Mouse (Mus musculus): ENCODE measurements around the gene Ppp2r3a. TPM values are rescaled to one million over a fixed set of nuclear protein-coding genes. Genes with fewer than 3 reads are reported as not detected.

Gene Ppp2r3a
- total and polyA plus RNA-seq, 3 experiments, result 1.1 to 3.0 TPM; not detected in 1

GRCm38 (mm10) chr9:101289750-101290149 lies 38.2 kb upstream of the Ppp2r3a start:
- DNase-seq (ENCODE audit: low read depth, low spot score), result no peak
- no peaks in the 10 kb centered on the region for H3K27me3 ChIP-seq (ENCODE audit: control insufficient read depth in 1 of 2, insufficient read depth in 2 of 2, low read length in 2 of 2)
- TF ChIP-seq ELF1 (IDR thresholded peaks at IDR 0.05; ENCODE audit: low read depth, low read length), result no peak
- no peak for TF ChIP-seq NRF1 (IDR thresholded peaks at IDR 0.05; ENCODE audit: insufficient read depth, low read depth, low read length, poor library complexity, severe bottlenecking)
- TF ChIP-seq JUND (IDR thresholded peaks at IDR 0.05; ENCODE audit: low read depth, low read length), result no peak
- no peak for TF ChIP-seq RAD21 (IDR thresholded peaks at IDR 0.05; ENCODE audit: low read depth, low read length)
- TF ChIP-seq SMC3 (IDR thresholded peaks at IDR 0.05; ENCODE audit: low read depth, low read length), result no peak
- TF ChIP-seq USF1 (IDR thresholded peaks at IDR 0.05; ENCODE audit: low read depth, low read length), result no peak
- TF ChIP-seq ZKSCAN1 (IDR thresholded peaks at IDR 0.05; ENCODE audit: low read depth, low read length), result no peak
- no peak for TF ChIP-seq GABPA (IDR thresholded peaks at IDR 0.05; ENCODE audit: low read depth, low read length)
- no peak for TF ChIP-seq MXI1 (IDR thresholded peaks at IDR 0.05; ENCODE audit: low read depth, low read length)
- no peak for TF ChIP-seq NELFE (IDR thresholded peaks at IDR 0.05; ENCODE audit: low read depth, low read length)
- no peak for TF ChIP-seq MAZ (IDR thresholded peaks at IDR 0.05; ENCODE audit: low read depth, low read length)
- H3K4me1 ChIP-seq (ENCODE audit: control insufficient read depth in 1 of 2, insufficient read depth in 2 of 2, low read length in 2 of 2), result no peaks in the 10 kb centered on the region
- no peaks in the 10 kb centered on the region for H3K79me2 ChIP-seq (ENCODE audit: control insufficient read depth, insufficient read depth, low read length, poor library complexity)
- H3K36me3 ChIP-seq (ENCODE audit: control insufficient read depth in 1 of 2, insufficient read depth in 2 of 2, low read length in 2 of 2), result no peaks in the 10 kb centered on the region
- H3K4me3 ChIP-seq (ENCODE audit: control insufficient read depth in 1 of 2, insufficient read depth in 1 of 2, low read depth in 2 of 2, low read length in 2 of 2), result no peak overlapping the region
- no peaks in the 10 kb centered on the region for H3K9me3 ChIP-seq (replicated peaks; ENCODE audit: insufficient read depth, low read length)
- no peak overlapping the region for H3K27ac ChIP-seq (ENCODE audit: control insufficient read depth, low read depth, low read length)
- H3K9ac ChIP-seq (ENCODE audit: control insufficient read depth, low read depth, low read length, poor library complexity, severe bottlenecking), result no peak overlapping the region

- Histone ChIP-seq H3K27me3 (ENCODE audit: control insufficient read depth in 1 of 2, insufficient read depth in 2 of 2, low read length in 2 of 2) (no peaks in the 10 kb centered on the region), H3K9ac (ENCODE audit: control insufficient read depth, low read depth, low read length, poor library complexity, severe bottlenecking) (no peak overlapping the region), H3K9me3 (replicated peaks; ENCODE audit: insufficient read depth, low read length) (no peaks in the 10 kb centered on the region), H3K27ac (ENCODE audit: control insufficient read depth, low read depth, low read length) (no peak overlapping the region), H3K4me1 (ENCODE audit: control insufficient read depth in 1 of 2, insufficient read depth in 2 of 2, low read length in 2 of 2) (no peaks in the 10 kb centered on the region), H3K4me3 (ENCODE audit: control insufficient read depth in 1 of 2, insufficient read depth in 1 of 2, low read depth in 2 of 2, low read length in 2 of 2) (no peak overlapping the region), H3K36me3 (ENCODE audit: control insufficient read depth in 1 of 2, insufficient read depth in 2 of 2, low read length in 2 of 2) (no peaks in the 10 kb centered on the region), H3K79me2 (ENCODE audit: control insufficient read depth, insufficient read depth, low read length, poor library complexity) (no peaks in the 10 kb centered on the region)
- DNase-seq (ENCODE audit: low read depth, low spot score), result no peak
- no peak for TF ChIP-seq SMC3 (IDR thresholded peaks at IDR 0.05; ENCODE audit: low read depth, low read length)
- TF ChIP-seq ETS1 (IDR thresholded peaks at IDR 0.05; ENCODE audit: low read depth, low read length), result no peak
- TF ChIP-seq EP300 (IDR thresholded peaks at IDR 0.05; ENCODE audit: low read depth in 1 of 2, low read length in 2 of 2), result no peak
These were observed 37.5 kb upstream of the Ppp2r3a start for GRCm38 (mm10) chr9:101288901-101289647.

GRCm38 (mm10) chr9:101286766-101287165 lies 35.2 kb upstream of the Ppp2r3a start:
- no peak overlapping the region for H3K27ac ChIP-seq (ENCODE audit: control insufficient read depth, low read depth, low read length)
- DNase-seq (ENCODE audit: low read depth, low spot score), result no peak
- TF ChIP-seq ELF1 (IDR thresholded peaks at IDR 0.05; ENCODE audit: low read depth, low read length), result no peak
- no peak for TF ChIP-seq TBP (IDR thresholded peaks at IDR 0.05; ENCODE audit: low read depth, low read length)
- no peak for TF ChIP-seq GATA1 (IDR thresholded peaks at IDR 0.05; ENCODE audit: low read depth, low read length)
- TF ChIP-seq JUND (IDR thresholded peaks at IDR 0.05; ENCODE audit: low read depth, low read length), result no peak
- no peak for TF ChIP-seq TAL1 (IDR thresholded peaks at IDR 0.05; ENCODE audit: low read length)
- no peak for TF ChIP-seq UBTF (IDR thresholded peaks at IDR 0.05; ENCODE audit: borderline replicate concordance, insufficient read depth, low read depth, low read length)
- TF ChIP-seq ZC3H11A (IDR thresholded peaks at IDR 0.05; ENCODE audit: low read depth, low read length), result no peak
- no peak for TF ChIP-seq TCF12 (IDR thresholded peaks at IDR 0.05; ENCODE audit: low read depth, low read length)
- TF ChIP-seq CHD1 (IDR thresholded peaks at IDR 0.05; ENCODE audit: low read depth, low read length), result no peak
- TF ChIP-seq MYC (IDR thresholded peaks at IDR 0.05; ENCODE audit: low read depth, low read length), result no peak
- no peak for TF ChIP-seq ZKSCAN1 (IDR thresholded peaks at IDR 0.05; ENCODE audit: low read depth, low read length)
- TF ChIP-seq ZNF384 (IDR thresholded peaks at IDR 0.05; ENCODE audit: low read depth, low read length), result no peak
- TF ChIP-seq SIN3A (IDR thresholded peaks at IDR 0.05; ENCODE audit: low read length), result no peak
- no peak for TF ChIP-seq POLR2AphosphoS5 (IDR thresholded peaks at IDR 0.05; ENCODE audit: borderline replicate concordance, low read depth, low read length)
- no peak for TF ChIP-seq NRF1 (IDR thresholded peaks at IDR 0.05; ENCODE audit: insufficient read depth, low read depth, low read length, poor library complexity, severe bottlenecking)
- no peak for TF ChIP-seq E2F4 (IDR thresholded peaks at IDR 0.05; ENCODE audit: borderline replicate concordance, low read depth, low read length)
- TF ChIP-seq ETS1 (IDR thresholded peaks at IDR 0.05; ENCODE audit: low read depth, low read length), result no peak

More at GRCm38 (mm10) chr9:101286766-101287165, 35.2 kb upstream of the Ppp2r3a start:
- Histone ChIP-seq H3K9ac (ENCODE audit: control insufficient read depth, low read depth, low read length, poor library complexity, severe bottlenecking) (no peak overlapping the region), H3K9me3 (replicated peaks; ENCODE audit: insufficient read depth, low read length) (no peaks in the 10 kb centered on the region), H3K79me2 (ENCODE audit: control insufficient read depth, insufficient read depth, low read length, poor library complexity) (no peaks in the 10 kb centered on the region), H3K4me1 (ENCODE audit: control insufficient read depth in 1 of 2, insufficient read depth in 2 of 2, low read length in 2 of 2) (no peaks in the 10 kb centered on the region), H3K4me3 (ENCODE audit: control insufficient read depth in 1 of 2, insufficient read depth in 1 of 2, low read depth in 2 of 2, low read length in 2 of 2) (no peak overlapping the region), H3K27me3 (ENCODE audit: control insufficient read depth in 1 of 2, insufficient read depth in 2 of 2, low read length in 2 of 2) (no peaks in the 10 kb centered on the region), H3K36me3 (ENCODE audit: control insufficient read depth in 1 of 2, insufficient read depth in 2 of 2, low read length in 2 of 2) (no peaks in the 10 kb centered on the region)
